Mouse (Mus musculus): ENCODE data around the gene Nop56. TPM values are rescaled to one million over a fixed set of nuclear protein-coding genes. Genes with fewer than 3 reads are reported as not detected.

Gene Nop56
- total and polyA plus RNA-seq, 2 experiments, result 12.2 to 27.0 TPM

- no peak for DNase-seq (ENCODE audit: extremely low read depth, low read depth, low spot score)
- H3K4me1 ChIP-seq (ENCODE audit: control insufficient read depth, insufficient read depth, low read length), result no peaks in the 10 kb centered on the region; the same call in 1 of the 2 replicates
- TF ChIP-seq POLR2A (IDR thresholded peaks at IDR 0.05; ENCODE audit: extremely low read depth, insufficient read depth, low read length), result no peak
- TF ChIP-seq CTCF (IDR thresholded peaks at IDR 0.05; ENCODE audit: low read depth, low read length), result no peak
- H3K27ac ChIP-seq (replicated peaks; ENCODE audit: insufficient read depth, low read depth, low read length), result no peak overlapping the region
- no peaks in the 10 kb centered on the region for H3K79me2 ChIP-seq (ENCODE audit: control insufficient read depth, insufficient read depth, low read length)
- no peaks in the 10 kb centered on the region for H3K36me3 ChIP-seq (ENCODE audit: control insufficient read depth, insufficient read depth, low read length)
- WGBS, result 2% methylated on average over 85 of the region's 99 CpGs
- H3K9ac ChIP-seq (ENCODE audit: low read depth, low read length), result peak overlapping the region; percentile 55
- peak overlapping the region; percentile 47; the same call in 1 of the 2 replicates for H3K4me3 ChIP-seq (ENCODE audit: insufficient read depth, low read depth, low read length)
- peaks cover 10% of the 10 kb centered on the region for H3K27me3 ChIP-seq (ENCODE audit: control insufficient read depth, insufficient read depth, low read length)
Observed at GRCm38 (mm10) chr2:130295331-130296133, 21.3 kb downstream of the Nop56 start.

GRCm38 (mm10) chr2:130296134-130296745, 22.0 kb downstream of the Nop56 start:
- H3K4me1 ChIP-seq (ENCODE audit: control insufficient read depth, insufficient read depth, low read length), result no peaks in the 10 kb centered on the region; the same call in 1 of the 2 replicates
- H3K9ac ChIP-seq (ENCODE audit: low read depth, low read length), result no peak overlapping the region
- TF ChIP-seq CTCF (IDR thresholded peaks at IDR 0.05; ENCODE audit: low read depth, low read length) (no peak), POLR2A (IDR thresholded peaks at IDR 0.05; ENCODE audit: extremely low read depth, insufficient read depth, low read length) (no peak)
- no peaks in the 10 kb centered on the region for H3K79me2 ChIP-seq (ENCODE audit: control insufficient read depth, insufficient read depth, low read length)
- DNase-seq (ENCODE audit: extremely low read depth, low read depth, low spot score), result no peak
- no peaks in the 10 kb centered on the region for H3K36me3 ChIP-seq (ENCODE audit: control insufficient read depth, insufficient read depth, low read length)
- H3K4me3 ChIP-seq (ENCODE audit: insufficient read depth, low read depth, low read length), result peak overlapping the region; percentile 47; the same call in 1 of the 2 replicates
- peaks cover 10% of the 10 kb centered on the region for H3K27me3 ChIP-seq (ENCODE audit: control insufficient read depth, insufficient read depth, low read length)
- 8% methylated on average over 20 of the region's 20 CpGs for WGBS
- no peak overlapping the region for H3K27ac ChIP-seq (replicated peaks; ENCODE audit: insufficient read depth, low read depth, low read length)

- H3K27me3 ChIP-seq (ENCODE audit: control insufficient read depth, insufficient read depth, low read length), result peaks cover 10% of the 10 kb centered on the region
- H3K27ac ChIP-seq (replicated peaks; ENCODE audit: insufficient read depth, low read depth, low read length), result no peak overlapping the region
- no peak for TF ChIP-seq POLR2A (IDR thresholded peaks at IDR 0.05; ENCODE audit: extremely low read depth, insufficient read depth, low read length)
- no peak for TF ChIP-seq CTCF (IDR thresholded peaks at IDR 0.05; ENCODE audit: low read depth, low read length)
- no peak overlapping the region for H3K9ac ChIP-seq (ENCODE audit: low read depth, low read length)
- no peaks in the 10 kb centered on the region for H3K36me3 ChIP-seq (ENCODE audit: control insufficient read depth, insufficient read depth, low read length)
- no peak for DNase-seq (ENCODE audit: extremely low read depth, low read depth, low spot score)
- WGBS, result 85% methylated on average over 9 of the region's 9 CpGs
- H3K4me1 ChIP-seq (ENCODE audit: control insufficient read depth, insufficient read depth, low read length), result no peaks in the 10 kb centered on the region; the same call in 1 of the 2 replicates
- H3K4me3 ChIP-seq (ENCODE audit: insufficient read depth, low read depth, low read length), result no peak overlapping the region
- H3K79me2 ChIP-seq (ENCODE audit: control insufficient read depth, insufficient read depth, low read length), result no peaks in the 10 kb centered on the region
Observed at GRCm38 (mm10) chr2:130297580-130297979, 23.4 kb downstream of the Nop56 start.

GRCm38 (mm10) chr2:130303014-130303413, 28.8 kb downstream of the Nop56 start:
- H3K36me3 ChIP-seq (ENCODE audit: control insufficient read depth, insufficient read depth, low read length), result no peaks in the 10 kb centered on the region
- 77% methylated on average over 4 of the region's 4 CpGs for WGBS
- no peak overlapping the region for H3K9ac ChIP-seq (ENCODE audit: low read depth, low read length)
- H3K4me1 ChIP-seq (ENCODE audit: control insufficient read depth, insufficient read depth, low read length), result no peaks in the 10 kb centered on the region
- H3K79me2 ChIP-seq (ENCODE audit: control insufficient read depth, insufficient read depth, low read length), result no peaks in the 10 kb centered on the region
- H3K4me3 ChIP-seq (ENCODE audit: insufficient read depth, low read depth, low read length), result no peak overlapping the region
- TF ChIP-seq POLR2A (IDR thresholded peaks at IDR 0.05; ENCODE audit: extremely low read depth, insufficient read depth, low read length), result no peak
- TF ChIP-seq CTCF (IDR thresholded peaks at IDR 0.05; ENCODE audit: low read depth, low read length), result no peak
- DNase-seq (ENCODE audit: extremely low read depth, low read depth, low spot score), result no peak
- H3K27ac ChIP-seq (replicated peaks; ENCODE audit: insufficient read depth, low read depth, low read length), result no peak overlapping the region
- H3K27me3 ChIP-seq (ENCODE audit: control insufficient read depth, insufficient read depth, low read length), result no peaks in the 10 kb centered on the region

- DNase-seq (ENCODE audit: extremely low read depth, low read depth, low spot score), result no peak
- Histone ChIP-seq H3K4me1 (ENCODE audit: control insufficient read depth, insufficient read depth, low read length) (no peaks in the 10 kb centered on the region), H3K27me3 (ENCODE audit: control insufficient read depth, insufficient read depth, low read length) (no peaks in the 10 kb centered on the region), H3K4me3 (ENCODE audit: insufficient read depth, low read depth, low read length) (no peak overlapping the region), H3K27ac (replicated peaks; ENCODE audit: insufficient read depth, low read depth, low read length) (no peak overlapping the region), H3K36me3 (ENCODE audit: control insufficient read depth, insufficient read depth, low read length) (no peaks in the 10 kb centered on the region), H3K9ac (ENCODE audit: low read depth, low read length) (no peak overlapping the region), H3K79me2 (ENCODE audit: control insufficient read depth, insufficient read depth, low read length) (no peaks in the 10 kb centered on the region)
- TF ChIP-seq POLR2A (IDR thresholded peaks at IDR 0.05; ENCODE audit: extremely low read depth, insufficient read depth, low read length) (no peak), CTCF (IDR thresholded peaks at IDR 0.05; ENCODE audit: low read depth, low read length) (no peak)
- WGBS, result 61% methylated on average over 1 of the region's 1 CpGs
Observed at GRCm38 (mm10) chr2:130327057-130327456, 52.8 kb downstream of the Nop56 start.

Other genes starting within 250 kb of the Nop56 start
- gene Tgm6, start 162.0 kb upstream of the Nop56 start, total RNA-seq (2014; rRNA removed), result not detected in 2 replicates
- not detected in 2 replicates for gene Tgm6, start 162.0 kb upstream of the Nop56 start, polyA plus RNA-seq (2012; rRNA removed)
- 53.6 and 72.0 TPM in 2 replicates for gene Snrpb, start 95.0 kb upstream of the Nop56 start, total RNA-seq (2014; rRNA removed)
- gene Snrpb, start 95.0 kb upstream of the Nop56 start, polyA plus RNA-seq (2012; rRNA removed), result 143 and 209 TPM in 2 replicates
- gene Tmc2, start 79.2 kb upstream of the Nop56 start, total RNA-seq (2014; rRNA removed), result not detected in 2 replicates
- not detected in 2 replicates for gene Tmc2, start 79.2 kb upstream of the Nop56 start, polyA plus RNA-seq (2012; rRNA removed)
- 288 and 295 TPM in 2 replicates for gene Idh3b, start 10.1 kb downstream of the Nop56 start, total RNA-seq (2014; rRNA removed)
- gene Idh3b, start 10.1 kb downstream of the Nop56 start, polyA plus RNA-seq (2012; rRNA removed), result 230 and 257 TPM in 2 replicates
- 0.07 and 0.09 TPM in 2 replicates for gene Ebf4, start 20.7 kb downstream of the Nop56 start, total RNA-seq (2014; rRNA removed)
- gene Ebf4, start 20.7 kb downstream of the Nop56 start, polyA plus RNA-seq (2012; rRNA removed), result 0.19 and 0.22 TPM in 2 replicates
- gene Cpxm1, start 123.1 kb downstream of the Nop56 start, total RNA-seq (2014; rRNA removed), result 0.46 and 0.54 TPM in 2 replicates
- gene Cpxm1, start 123.1 kb downstream of the Nop56 start, polyA plus RNA-seq (2012; rRNA removed), result 1.4 and 1.6 TPM in 2 replicates
- not detected in 2 replicates for gene Gm28372, start 130.8 kb downstream of the Nop56 start, total RNA-seq (2014; rRNA removed)
- gene Gm28372, start 130.8 kb downstream of the Nop56 start, polyA plus RNA-seq (2012; rRNA removed), result not detected in 2 replicates
- gene 1700020A23Rik, start 130.8 kb downstream of the Nop56 start, total RNA-seq (2014; rRNA removed), result not detected in 2 replicates
- gene 1700020A23Rik, start 130.8 kb downstream of the Nop56 start, polyA plus RNA-seq (2012; rRNA removed), result not detected in 2 replicates
- gene Tmem239, start 132.0 kb downstream of the Nop56 start, total RNA-seq (2014; rRNA removed), result not detected in 2 replicates
- gene Tmem239, start 132.0 kb downstream of the Nop56 start, polyA plus RNA-seq (2012; rRNA removed), result not detected in 2 replicates
- gene Vps16, start 149.9 kb downstream of the Nop56 start, total RNA-seq (2014; rRNA removed), result 25.6 and 27.2 TPM in 2 replicates
- 22.6 and 43.2 TPM in 2 replicates for gene Vps16, start 149.9 kb downstream of the Nop56 start, polyA plus RNA-seq (2012; rRNA removed)
- 6.3 and 7.2 TPM in 2 replicates for gene Pced1a, start 150.3 kb downstream of the Nop56 start, total RNA-seq (2014; rRNA removed)
- gene Pced1a, start 150.3 kb downstream of the Nop56 start, polyA plus RNA-seq (2012; rRNA removed), result 23.3 and 29.0 TPM in 2 replicates
- gene Ptpra, start 175.8 kb downstream of the Nop56 start, total RNA-seq (2014; rRNA removed), result 24.8 and 25.9 TPM in 2 replicates
- gene Ptpra, start 175.8 kb downstream of the Nop56 start, polyA plus RNA-seq (2012; rRNA removed), result 19.6 and 23.9 TPM in 2 replicates